Mouse (Mus musculus): Measurements from ENCODE around the gene Arhgef11.

GRCm38 (mm10) chr3:87620218-87620891 is 3.0 kb downstream of the Arhgef11 start:
- TF ChIP-seq EP300 (optimal IDR thresholded peaks at IDR 0.05) = no peak
- no peak for TF ChIP-seq CTCF (IDR thresholded peaks at IDR 0.05; ENCODE audit: low read depth)

Measured in stomach, postnatal 0 days (tissue).